Mouse (Mus musculus): ENCODE measurements at regions not wholly inside any gene's neighbourhood (a gene's known extent, or its start where the extent isn't known, plus 50 kb on each side); places are given as distances from the start of the nearest gene placed in this dataset.

- no peak for ATAC-seq (replicated peaks; ENCODE audit: poor library complexity)
These were observed 225.8 kb downstream of the Usp25 start for GRCm38 (mm10) chr16:77239176-77239790.

GRCm38 (mm10) chr16:77238358-77239175 is 225.1 kb downstream of the Usp25 start:
- no peak for ATAC-seq (replicated peaks; ENCODE audit: poor library complexity)

DNA sequence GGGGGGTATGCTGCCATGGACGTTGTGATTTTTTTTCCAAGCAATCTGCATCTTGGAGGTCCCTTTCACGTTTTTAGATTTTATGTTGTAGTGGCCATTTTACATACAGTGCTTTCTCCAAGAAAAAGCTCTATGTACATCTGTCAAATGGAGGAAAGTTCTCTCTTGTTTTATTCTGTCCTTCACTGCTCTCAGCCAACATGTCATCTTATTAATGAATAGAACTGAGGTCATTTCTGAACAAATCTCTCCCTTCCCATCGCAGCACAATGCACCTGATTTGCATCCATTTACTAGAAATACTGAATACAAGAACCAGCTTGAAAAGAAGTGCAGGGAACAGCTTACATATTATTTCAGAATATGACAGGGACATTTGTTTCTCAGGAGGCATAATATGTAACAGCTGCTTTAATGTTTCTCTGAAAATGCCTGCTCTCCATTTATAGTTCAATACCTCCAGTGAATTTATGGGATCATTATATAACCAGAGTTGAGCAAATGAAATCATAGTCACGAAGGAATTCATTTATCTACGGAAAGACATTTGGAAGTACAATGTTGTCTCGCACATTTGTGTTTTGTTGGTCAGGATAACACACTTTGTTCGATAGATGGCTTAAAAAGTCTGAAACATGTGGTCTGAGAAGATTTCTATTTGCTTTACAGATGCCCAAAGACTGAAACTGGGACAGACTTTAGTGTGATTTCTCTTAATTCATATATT is 224.3 kb downstream of the Usp25 start:
- no peak for ATAC-seq (replicated peaks; ENCODE audit: poor library complexity)

DNA sequence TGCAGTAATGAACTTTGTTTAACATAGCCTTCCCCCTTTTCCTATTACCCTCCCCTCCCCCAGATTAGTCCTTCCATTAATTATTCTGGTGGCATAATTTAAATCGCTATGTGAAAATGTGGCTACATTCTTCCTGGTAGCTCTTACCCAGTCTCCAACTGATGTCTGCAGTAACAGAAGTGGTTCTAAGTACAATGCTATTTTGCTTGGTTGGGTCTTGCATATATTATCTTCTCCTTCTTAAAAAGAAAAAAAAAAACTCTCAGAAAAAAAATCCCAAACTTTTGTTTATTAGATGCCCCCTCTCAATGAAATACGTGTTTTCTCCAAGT is 223.7 kb downstream of the Usp25 start:
- ATAC-seq (replicated peaks; ENCODE audit: poor library complexity): no peak

DNA sequence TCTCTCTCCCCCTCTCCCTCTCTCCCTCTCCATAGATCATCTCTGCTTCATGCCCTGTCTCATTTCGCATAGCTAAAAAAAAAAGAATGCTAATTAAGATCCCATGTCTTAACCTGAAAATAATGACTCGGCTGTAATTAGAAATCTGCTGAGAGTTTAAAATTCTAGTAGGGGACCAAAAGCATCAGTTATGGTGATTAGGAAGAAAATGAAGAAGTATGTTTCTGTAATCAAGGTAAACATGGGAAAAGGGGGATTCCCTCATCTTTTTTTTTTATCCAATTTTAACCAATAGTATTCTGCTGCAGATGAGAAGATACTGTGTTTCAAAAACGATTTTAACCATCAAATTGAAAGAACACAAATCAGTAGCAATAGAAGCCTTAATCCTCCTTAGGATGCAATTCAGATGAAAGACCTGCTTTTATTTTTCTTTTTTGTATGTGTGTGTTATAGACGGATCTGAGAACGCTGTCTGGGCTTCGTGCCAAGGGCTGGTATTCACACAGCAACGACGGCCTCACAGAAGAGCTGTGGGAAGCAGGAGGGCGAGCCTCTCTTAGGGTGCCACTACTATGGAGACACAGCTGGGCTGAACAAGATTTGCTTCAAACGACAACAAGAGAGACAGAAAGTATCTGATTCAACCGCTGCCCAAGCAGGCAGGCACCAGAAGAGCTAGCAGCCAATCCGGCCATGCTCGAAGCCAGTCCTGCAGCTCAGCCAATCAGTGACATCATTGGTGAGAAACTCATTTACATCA is 223.2 kb downstream of the Usp25 start:
- peak; percentile 75 for ATAC-seq (replicated peaks; ENCODE audit: poor library complexity)

DNA sequence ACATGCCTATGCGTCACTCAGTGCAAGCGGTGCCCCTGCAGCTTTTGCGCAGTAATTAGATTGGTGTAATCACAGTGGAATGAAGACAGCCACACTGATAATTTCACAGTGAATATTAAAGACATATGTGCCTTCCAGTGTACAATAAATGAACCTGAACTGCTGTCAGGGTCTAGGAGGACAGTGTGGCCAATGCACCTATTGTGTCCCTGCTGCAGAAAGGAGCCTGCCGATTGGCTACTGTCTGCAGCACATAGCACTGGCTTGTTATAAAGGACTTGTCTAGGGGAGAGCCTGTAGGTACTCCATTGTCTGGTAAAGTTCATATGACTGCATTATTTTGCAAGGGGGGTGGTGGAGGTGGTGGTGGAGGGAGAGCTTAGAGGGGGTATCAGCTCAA is 222.5 kb downstream of the Usp25 start:
- no peak for ATAC-seq (replicated peaks; ENCODE audit: poor library complexity)

DNA sequence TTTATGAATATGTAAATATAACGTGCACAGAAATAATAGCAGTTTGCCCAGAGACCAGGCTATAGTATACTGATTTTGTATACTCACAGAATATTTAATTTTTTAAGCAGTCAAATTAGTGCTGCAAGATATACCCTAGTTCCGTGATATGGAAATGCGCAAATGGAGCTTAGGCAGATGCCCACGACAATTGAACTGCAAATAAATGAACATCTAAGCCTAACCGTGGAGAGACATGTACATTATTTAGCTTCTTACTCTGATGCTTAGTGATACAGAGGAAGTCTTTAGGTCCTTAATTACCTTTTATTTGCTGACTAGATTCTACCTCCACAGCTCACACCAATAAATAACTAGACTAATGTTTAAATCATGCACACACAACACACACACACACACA is 221.9 kb downstream of the Usp25 start:
- ATAC-seq (replicated peaks; ENCODE audit: poor library complexity): no peak

Measured in megakaryocyte progenitor cell, adult 5-6 weeks (primary cell).